Mouse (Mus musculus) lung, postnatal 0 days (tissue): ENCODE results near the gene Kit.

Experiments
- CTCF ChIP-seq: IDR thresholded peaks from 2 replicates; pipeline ENCODE4 v1.5.1; 2016; ENCODE audit warnings: antibody characterized with exemption, mild to moderate bottlenecking
- EP300 ChIP-seq: IDR thresholded peaks from 2 replicates; pipeline ENCODE4 v1.6.1; 2016; ENCODE audit warnings: antibody characterized with exemption, mild to moderate bottlenecking, control low read depth

- TF ChIP-seq EP300, result no peak
- TF ChIP-seq CTCF, result no peak
Observed at GRCm38 (mm10) chr5:75699516-75699915, 124.8 kb downstream of the Kit start.
